Mouse (Mus musculus) embryonic facial prominence, embryonic 12.5 days (tissue): ENCODE data around the gene Prkca. TPM values are rescaled to one million over a fixed set of nuclear protein-coding genes. Genes with fewer than 3 reads are reported as not detected.

Experiments
- ATAC-seq: fragments of 200-750 bp; cut with Nextera tagmentation; 2 replicates; pipeline ENCODE4 v1.8.0; 2017; ENCODE audit not compliant: insufficient number of reproducible peaks, insufficient read depth, low FRiP score, low TSS enrichment
- H3K27ac ChIP-seq: fragments of 300-500 bp; sonication (generic); 2 replicates; pipeline ENCODE4 v1.5.1; 2016; ENCODE audit warnings: mild to moderate bottlenecking
- H3K27me3 ChIP-seq: fragments of 300-500 bp; sonication (generic); 2 replicates; pipeline ENCODE4 v1.6.1; 2016; ENCODE audit warnings: mild to moderate bottlenecking, moderate library complexity
- H3K36me3 ChIP-seq: fragments of 300-500 bp; sonication (generic); 2 replicates; pipeline ENCODE4 v1.6.1; 2016; ENCODE audit warnings: mild to moderate bottlenecking
- H3K4me1 ChIP-seq: fragments of 300-500 bp; sonication (generic); 2 replicates; pipeline ENCODE4 v1.6.1; 2016
- H3K4me2 ChIP-seq: fragments of 300-500 bp; sonication (generic); replicated peaks from 2 replicates; pipeline ENCODE4 v1.6.1; 2016; ENCODE audit warnings: mild to moderate bottlenecking, moderate library complexity
- H3K4me3 ChIP-seq: fragments of 300-500 bp; sonication (generic); 2 replicates; pipeline ENCODE4 v1.5.1; 2016; ENCODE audit warnings: mild to moderate bottlenecking
- H3K9ac ChIP-seq: fragments of 300-500 bp; sonication (generic); 2 replicates; pipeline ENCODE4 v1.6.1; 2016; ENCODE audit warnings: mild to moderate bottlenecking, moderate library complexity
- H3K9me3 ChIP-seq: fragments of 300-500 bp; sonication (generic); 2 replicates; pipeline ENCODE4 v1.6.1; 2016; ENCODE audit warnings: mild to moderate bottlenecking, moderate library complexity
- WGBS: fragments of 180-500 bp; shearing (Covaris S2); methylation state at CpG from one replicate; pipeline ENCODE4 v1.1.7; 2016; 5-methylcytosine and 5-hydroxymethylcytosine counted together
- polyA plus RNA-seq: library from polyadenylated mRNA; unstranded; fragments of >200 nt; fragmentation: Nextera tagmentation; extraction: Ambion mirVana; gene quantifications from 2 replicates; pipeline ENCODE4 v1.2.1, GENCODE M21; 2016

Prkca gene
- polyA plus RNA-seq, 1 experiment from 2014 or later: 8.5 TPM

DNA sequence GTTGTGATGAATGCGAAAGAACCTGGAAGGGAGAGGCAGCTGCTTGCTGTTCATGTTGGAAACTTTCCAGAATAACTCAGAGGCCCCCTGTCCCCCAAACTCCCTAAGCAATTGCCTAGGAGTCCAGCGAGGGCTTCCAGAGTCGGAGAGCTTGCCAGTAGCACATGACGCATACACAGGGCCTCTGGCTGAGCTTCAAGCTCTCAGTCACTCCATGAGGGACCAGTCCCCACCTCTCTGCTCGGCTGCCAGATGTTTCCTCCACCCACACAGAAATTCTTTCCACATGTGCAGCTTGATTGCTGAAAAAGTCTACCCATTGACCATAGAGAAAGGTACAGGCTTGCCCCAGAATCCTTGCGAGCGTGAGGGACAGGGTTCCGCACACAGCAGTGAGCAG, 128.3 kb downstream of the Prkca start:
- H3K9me3 ChIP-seq: no peaks in the 10 kb centered on the region
- no peak overlapping the region for H3K4me3 ChIP-seq
- peak; percentile 86 for ATAC-seq
- H3K36me3 ChIP-seq: no peaks in the 10 kb centered on the region
- H3K4me1 ChIP-seq: peaks cover 31% of the 10 kb centered on the region
- no peaks in the 10 kb centered on the region for H3K27me3 ChIP-seq
- H3K27ac ChIP-seq: peak overlapping the region; percentile 63
- WGBS: 25% methylated on average over 8 of the region's 8 CpGs
- no peak overlapping the region for H3K9ac ChIP-seq
- H3K4me2 ChIP-seq: peak overlapping the region; percentile 4; the same call in 1 of the 2 replicates

DNA sequence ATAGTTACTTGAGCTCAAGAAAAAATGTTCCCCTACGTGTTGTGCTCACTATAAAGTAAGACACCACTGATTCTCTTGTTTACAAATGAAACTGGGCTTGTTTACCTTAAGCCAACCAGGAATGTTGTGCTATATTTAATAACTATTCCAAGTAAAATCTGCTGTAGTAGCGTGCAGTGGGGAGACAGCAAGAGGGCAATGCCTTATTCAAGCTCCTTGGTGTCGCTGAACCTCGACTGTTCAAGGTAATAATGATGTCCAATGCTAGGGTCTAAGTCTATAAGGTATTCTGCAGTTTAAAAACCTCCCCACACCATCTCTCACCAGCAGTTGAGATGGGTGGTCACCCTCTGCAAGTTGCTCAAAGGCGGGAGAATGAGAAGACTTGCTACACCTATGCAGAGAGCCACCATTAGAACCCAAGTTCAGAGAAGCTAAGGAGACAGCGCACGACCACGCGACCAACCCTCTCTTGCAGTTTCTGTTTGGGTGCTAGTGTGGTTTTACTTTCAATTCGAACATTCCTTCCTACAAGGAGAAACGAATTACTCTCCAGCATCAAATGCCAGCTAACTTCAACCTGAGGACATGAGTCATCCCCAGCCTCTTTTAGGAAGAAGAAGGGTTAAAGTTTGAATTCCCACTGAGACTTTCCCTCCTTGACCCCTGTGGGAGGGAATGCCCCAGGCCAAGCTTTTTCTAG, 129.1 kb downstream of the Prkca start:
- WGBS: 80% methylated on average over 11 of the region's 11 CpGs
- H3K4me3 ChIP-seq: no peak overlapping the region
- H3K27ac ChIP-seq: peak overlapping the region; percentile 12
- peaks cover 31% of the 10 kb centered on the region for H3K4me1 ChIP-seq
- no peak for ATAC-seq
- no peak overlapping the region for H3K9ac ChIP-seq
- no peaks in the 10 kb centered on the region for H3K9me3 ChIP-seq
- no peaks in the 10 kb centered on the region for H3K27me3 ChIP-seq
- no peaks in the 10 kb centered on the region for H3K36me3 ChIP-seq
- peak overlapping the region; percentile 4; the same call in 1 of the 2 replicates for H3K4me2 ChIP-seq

DNA sequence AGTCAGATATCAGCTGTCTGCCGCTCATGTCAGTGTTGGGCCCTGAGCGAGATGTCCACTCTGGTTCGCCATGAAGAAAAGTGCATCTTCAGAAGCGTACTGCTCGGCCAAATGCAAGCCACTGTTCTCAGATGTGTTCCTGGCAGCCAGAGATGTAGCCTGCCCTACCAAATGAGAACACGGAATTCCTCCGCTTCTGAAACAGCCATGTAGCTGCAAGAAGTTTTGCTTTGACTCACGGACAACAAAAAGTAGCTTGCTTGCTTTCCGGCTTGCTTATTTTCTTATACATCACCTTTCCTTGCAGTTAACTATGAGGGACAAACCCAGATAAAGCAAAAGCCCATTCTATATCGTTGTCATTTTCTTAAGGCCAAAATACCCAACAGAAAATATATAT, 129.9 kb downstream of the Prkca start:
- H3K27ac ChIP-seq: no peak overlapping the region
- H3K4me2 ChIP-seq: no peak overlapping the region
- H3K4me3 ChIP-seq: no peak overlapping the region
- 91% methylated on average over 10 of the region's 10 CpGs for WGBS
- no peaks in the 10 kb centered on the region for H3K27me3 ChIP-seq
- H3K9ac ChIP-seq: no peak overlapping the region
- ATAC-seq: no peak
- peaks cover 31% of the 10 kb centered on the region for H3K4me1 ChIP-seq
- H3K9me3 ChIP-seq: no peaks in the 10 kb centered on the region
- no peaks in the 10 kb centered on the region for H3K36me3 ChIP-seq

DNA sequence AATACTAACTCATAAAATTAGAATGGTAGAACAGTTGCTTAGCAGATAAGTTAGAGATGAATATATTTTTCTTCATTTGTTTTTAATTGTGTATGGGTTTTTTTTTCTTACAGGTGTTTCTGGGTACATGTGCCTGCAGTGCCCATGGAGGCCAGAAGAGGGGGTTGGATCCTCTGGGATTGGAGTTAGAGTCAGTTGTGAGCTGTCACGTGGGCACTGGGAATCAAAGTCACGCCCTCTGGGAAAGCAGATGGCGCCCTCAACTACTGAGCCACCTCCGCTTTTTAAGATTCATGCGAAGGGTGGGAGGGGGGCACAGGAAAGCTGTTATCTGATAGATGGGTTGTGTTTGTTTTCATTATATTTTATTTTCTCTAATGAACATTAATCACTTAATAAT, 131.1 kb downstream of the Prkca start:
- 85% methylated on average over 5 of the region's 5 CpGs for WGBS
- no peak for ATAC-seq
- H3K36me3 ChIP-seq: no peaks in the 10 kb centered on the region
- H3K27me3 ChIP-seq: no peaks in the 10 kb centered on the region
- H3K4me2 ChIP-seq: no peak overlapping the region
- H3K9ac ChIP-seq: no peak overlapping the region
- H3K27ac ChIP-seq: no peak overlapping the region
- peaks cover 31% of the 10 kb centered on the region for H3K4me1 ChIP-seq
- no peaks in the 10 kb centered on the region for H3K9me3 ChIP-seq
- no peak overlapping the region for H3K4me3 ChIP-seq

DNA sequence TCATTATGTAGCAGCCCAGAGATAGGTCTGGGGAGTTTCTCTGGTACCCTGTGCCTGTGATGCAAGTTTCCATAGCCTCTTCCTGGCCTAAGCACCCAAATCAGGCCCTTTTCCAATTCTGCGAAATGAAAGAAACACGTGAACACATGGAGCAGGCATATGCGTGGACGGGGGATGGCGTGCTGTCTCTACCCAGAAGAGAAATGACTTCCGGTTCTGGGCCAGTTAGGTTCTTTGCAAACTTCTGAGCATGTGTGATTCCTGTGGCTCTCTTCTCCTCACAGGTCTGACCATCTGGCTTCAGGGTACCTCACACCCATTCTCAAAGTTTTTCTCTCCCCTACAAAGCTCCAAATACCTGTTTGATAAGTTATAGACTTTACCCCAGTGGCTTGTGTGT, 131.7 kb downstream of the Prkca start:
- H3K4me2 ChIP-seq: no peak overlapping the region
- no peaks in the 10 kb centered on the region for H3K27me3 ChIP-seq
- H3K9me3 ChIP-seq: no peaks in the 10 kb centered on the region
- no peak overlapping the region for H3K4me3 ChIP-seq
- ATAC-seq: no peak
- H3K9ac ChIP-seq: no peak overlapping the region
- no peaks in the 10 kb centered on the region for H3K36me3 ChIP-seq
- H3K4me1 ChIP-seq: peaks cover 31% of the 10 kb centered on the region
- WGBS: 92% methylated on average over 6 of the region's 6 CpGs
- no peak overlapping the region for H3K27ac ChIP-seq

DNA sequence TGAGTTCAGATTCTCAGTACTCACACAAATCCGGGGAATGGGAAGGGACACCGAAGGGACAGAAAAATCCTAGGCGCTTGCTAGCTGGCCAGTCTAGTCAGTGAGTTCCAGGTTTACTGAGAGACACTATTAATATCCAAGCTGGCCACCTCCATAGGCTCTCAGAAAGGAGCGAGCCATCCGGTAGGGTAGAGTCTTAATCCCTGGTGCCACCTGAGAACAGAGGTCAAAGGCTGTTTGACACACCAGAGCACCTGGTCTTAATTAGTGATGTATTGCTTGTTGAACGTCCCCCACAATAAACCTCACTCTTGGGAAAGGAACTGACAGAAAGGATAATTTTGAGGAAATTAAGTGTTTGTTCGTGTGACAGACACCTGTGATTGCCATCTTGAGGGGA, 133.0 kb downstream of the Prkca start:
- WGBS: 60% methylated on average over 7 of the region's 7 CpGs
- H3K9me3 ChIP-seq: no peaks in the 10 kb centered on the region

DNA sequence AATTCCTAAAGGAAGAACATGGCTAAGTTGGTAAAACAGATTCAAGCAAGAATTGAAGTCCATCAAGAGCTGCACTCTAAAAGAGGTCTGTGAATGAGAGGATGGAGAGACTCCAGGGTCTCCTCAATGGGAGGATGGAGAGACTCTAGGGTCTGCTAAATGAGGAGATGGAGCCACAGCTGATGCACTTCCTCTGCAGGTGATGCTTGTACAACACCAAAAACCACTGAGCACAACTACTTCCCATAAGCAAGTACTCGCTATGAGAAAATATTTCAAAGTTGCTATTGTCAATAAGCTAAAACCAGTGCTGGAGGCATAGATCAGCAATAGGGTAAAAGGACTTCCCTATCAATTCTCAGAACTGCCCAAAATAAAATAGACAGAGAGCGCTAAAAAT, 137.1 kb downstream of the Prkca start:
- Histone ChIP-seq H3K4me3 (no peak overlapping the region), H3K9me3 (no peaks in the 10 kb centered on the region), H3K27me3 (no peaks in the 10 kb centered on the region), H3K9ac (no peak overlapping the region), H3K4me1 (peaks cover 12% of the 10 kb centered on the region; the same call in 1 of the 2 replicates), H3K27ac (no peak overlapping the region), H3K36me3 (no peaks in the 10 kb centered on the region), H3K4me2 (no peak overlapping the region)
- 96% methylated on average over 2 of the region's 2 CpGs for WGBS
- no peak for ATAC-seq

More for the DNA sequence above, 133.0 kb downstream of the Prkca start:
- no peak for ATAC-seq
- H3K4me1 ChIP-seq: peaks cover 24% of the 10 kb centered on the region
- H3K4me2 ChIP-seq: no peak overlapping the region
- H3K27ac ChIP-seq: no peak overlapping the region
- H3K9ac ChIP-seq: no peak overlapping the region
- H3K4me3 ChIP-seq: no peak overlapping the region
- H3K27me3 ChIP-seq: no peaks in the 10 kb centered on the region
- H3K36me3 ChIP-seq: no peaks in the 10 kb centered on the region

DNA sequence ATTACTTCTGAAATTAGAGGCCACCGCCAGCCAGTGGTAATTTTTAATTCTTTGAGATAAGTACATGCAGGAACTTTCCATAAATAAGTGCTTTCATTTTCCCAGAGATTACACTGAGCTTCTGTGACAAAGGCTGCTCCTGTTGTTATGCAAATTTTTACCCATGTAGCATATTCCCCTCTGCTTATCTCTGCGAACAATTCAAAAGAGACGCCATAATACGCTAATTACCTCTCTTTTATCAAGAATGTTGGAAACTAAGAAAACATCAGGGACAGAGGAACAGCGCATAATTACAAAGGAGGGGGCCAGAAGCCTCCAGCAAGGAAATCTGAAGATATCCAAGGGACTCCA, 138.9 kb downstream of the Prkca start:
- WGBS: 53% methylated on average over 5 of the region's 5 CpGs
- peaks cover 4% of the 10 kb centered on the region; the same call in 1 of the 2 replicates for H3K4me1 ChIP-seq

DNA sequence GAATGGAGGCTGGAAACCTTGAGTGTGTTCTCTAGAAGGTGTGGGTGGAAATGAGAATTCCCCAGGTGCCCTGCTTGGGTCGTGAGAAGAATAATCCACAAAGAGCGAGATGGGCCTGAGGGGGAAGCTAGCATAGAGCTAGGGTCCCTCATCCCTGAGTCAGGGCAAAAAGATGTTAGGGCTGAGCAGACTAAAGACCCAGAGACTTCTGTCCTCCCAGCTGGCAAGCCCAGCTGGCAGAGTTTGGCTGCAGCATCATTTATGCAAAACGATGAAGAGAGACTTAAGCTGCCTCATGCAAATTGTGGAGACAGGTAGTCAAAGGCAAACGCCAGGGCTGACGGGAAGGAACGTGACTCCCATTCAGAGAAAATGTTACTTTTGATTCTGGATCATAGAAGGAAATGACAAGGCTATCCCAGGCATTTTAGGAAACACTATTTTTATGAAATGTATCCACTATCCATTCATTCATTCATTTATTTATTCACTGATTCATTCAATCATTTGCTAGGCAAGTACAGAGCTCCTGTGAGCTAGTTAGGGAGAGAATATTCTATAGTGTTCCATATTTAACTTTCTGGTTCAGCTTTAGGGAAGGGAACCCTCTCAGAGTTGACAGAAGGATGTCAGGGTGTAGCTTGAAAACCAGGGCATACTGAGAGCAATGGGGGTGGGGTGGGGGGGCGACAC, 139.4 kb downstream of the Prkca start:
- peaks cover 4% of the 10 kb centered on the region; the same call in 1 of the 2 replicates for H3K4me1 ChIP-seq
- ATAC-seq: no peak
- 61% methylated on average over 7 of the region's 7 CpGs for WGBS
- H3K9me3 ChIP-seq: no peaks in the 10 kb centered on the region
- no peak overlapping the region for H3K27ac ChIP-seq
- no peak overlapping the region for H3K9ac ChIP-seq
- no peak overlapping the region for H3K4me2 ChIP-seq
- H3K27me3 ChIP-seq: no peaks in the 10 kb centered on the region
- H3K4me3 ChIP-seq: no peak overlapping the region
- H3K36me3 ChIP-seq: no peaks in the 10 kb centered on the region

More for the DNA sequence above, 138.9 kb downstream of the Prkca start:
- no peaks in the 10 kb centered on the region for H3K27me3 ChIP-seq
- H3K4me2 ChIP-seq: no peak overlapping the region
- no peaks in the 10 kb centered on the region for H3K9me3 ChIP-seq
- H3K4me3 ChIP-seq: no peak overlapping the region
- H3K9ac ChIP-seq: no peak overlapping the region
- H3K36me3 ChIP-seq: no peaks in the 10 kb centered on the region
- ATAC-seq: no peak
- no peak overlapping the region for H3K27ac ChIP-seq

DNA sequence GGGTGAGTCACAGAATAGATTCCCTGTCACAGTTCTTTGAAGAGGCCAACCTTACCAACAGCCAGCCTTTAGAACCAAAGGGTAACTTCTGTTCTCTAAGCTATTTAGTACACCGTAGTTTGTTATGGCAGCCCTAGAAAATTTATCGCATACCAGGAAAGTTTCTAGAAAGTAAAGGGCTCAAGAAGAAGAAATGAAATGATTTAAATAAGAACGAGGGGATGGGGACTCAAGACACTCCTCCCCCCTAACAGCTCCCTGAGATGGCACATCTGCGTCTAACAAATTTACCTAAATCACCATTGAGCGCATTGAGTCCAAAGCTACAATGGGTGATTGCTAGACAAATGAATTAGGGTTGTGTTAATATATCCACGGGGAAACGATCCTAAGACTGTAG, 140.9 kb downstream of the Prkca start:
- H3K9ac ChIP-seq: no peak overlapping the region
- ATAC-seq: no peak

DNA sequence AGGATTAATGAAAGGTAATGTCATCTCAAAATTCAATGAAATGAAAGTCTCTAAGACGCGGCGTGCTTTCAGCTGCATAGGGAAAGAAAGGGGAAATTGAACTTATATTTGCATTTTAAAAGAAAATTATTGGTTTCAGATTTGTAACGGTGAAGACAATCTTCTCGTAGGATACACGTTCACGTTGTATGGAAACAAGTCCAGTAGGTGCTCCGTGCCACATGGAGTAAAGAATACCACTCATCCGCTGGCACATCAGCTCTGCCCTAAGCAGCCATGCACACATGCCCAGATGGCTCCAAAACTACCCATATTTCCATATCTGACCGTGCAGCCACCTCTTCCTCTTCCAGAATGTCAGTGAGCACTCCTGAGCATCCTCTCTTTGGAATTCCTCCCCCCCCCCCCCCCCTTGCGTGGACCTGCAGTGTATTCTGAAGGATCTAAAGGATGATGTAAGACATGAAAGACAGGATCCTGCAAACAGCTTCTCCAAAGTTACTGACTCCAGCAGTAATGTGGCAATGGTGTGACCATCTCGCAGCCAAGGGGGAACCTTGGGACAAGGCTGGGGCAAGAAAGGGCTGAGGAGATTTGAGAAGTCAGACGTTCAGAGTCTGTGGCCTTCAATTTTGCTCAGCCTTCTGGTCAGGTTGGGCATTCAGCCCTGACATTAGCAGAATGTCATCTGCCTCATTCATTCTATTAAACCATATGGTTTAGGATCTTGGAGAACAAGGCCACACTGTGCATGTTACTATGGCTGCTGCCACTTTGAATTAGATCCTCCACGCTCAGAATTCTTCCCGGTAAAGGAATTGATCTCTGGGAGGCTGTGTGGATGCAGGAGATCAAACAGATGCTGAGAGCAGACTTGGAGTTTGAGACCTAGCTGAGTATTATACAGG, 142.8 kb downstream of the Prkca start:
- H3K4me1 ChIP-seq: peaks cover 4% of the 10 kb centered on the region; the same call in 1 of the 2 replicates
- no peaks in the 10 kb centered on the region for H3K27me3 ChIP-seq
- no peak for ATAC-seq
- no peak overlapping the region for H3K4me3 ChIP-seq
- no peaks in the 10 kb centered on the region for H3K9me3 ChIP-seq
- H3K27ac ChIP-seq: no peak overlapping the region
- H3K4me2 ChIP-seq: no peak overlapping the region
- H3K36me3 ChIP-seq: no peaks in the 10 kb centered on the region
- H3K9ac ChIP-seq: no peak overlapping the region
- WGBS: 83% methylated on average over 15 of the region's 15 CpGs

More for the DNA sequence above, 140.9 kb downstream of the Prkca start:
- Histone ChIP-seq H3K4me2 (no peak overlapping the region), H3K9me3 (no peaks in the 10 kb centered on the region), H3K36me3 (no peaks in the 10 kb centered on the region), H3K27ac (no peak overlapping the region), H3K4me1 (peaks cover 4% of the 10 kb centered on the region; the same call in 1 of the 2 replicates), H3K4me3 (no peak overlapping the region), H3K27me3 (no peaks in the 10 kb centered on the region)
- 89% methylated on average over 7 of the region's 7 CpGs for WGBS
